Mouse (Mus musculus) E14TG2a.4 (cell line): ENCODE results near the gene Hist1h2bf.

Source experiments
- H3K27me3 ChIP-seq: 2 replicates; pipeline ENCODE4 v1.6.1; 2014; ENCODE audit warnings: low read length, control low read depth; ENCODE audit not compliant: insufficient read depth
- H3K36me3 ChIP-seq: 2 replicates; pipeline ENCODE4 v1.6.1; 2014; ENCODE audit warnings: low read length, control low read depth; ENCODE audit not compliant: insufficient read depth
- H3K4me1 ChIP-seq: replicated peaks from 2 replicates; pipeline ENCODE4 v1.6.1; 2014; ENCODE audit warnings: low read depth, low read length, control low read depth
- H3K4me3 ChIP-seq: replicated peaks from 2 replicates; pipeline ENCODE4 v1.5.1; 2014; ENCODE audit warnings: mild to moderate bottlenecking, low read length
- H3K9me3 ChIP-seq: 2 replicates; pipeline ENCODE4 v1.6.1; 2014; ENCODE audit warnings: low read length, control low read depth
- CTCF ChIP-seq: conservative IDR thresholded peaks from 2 replicates; pipeline ENCODE4 v1.5.1; 2014; ENCODE audit warnings: low read length
- NANOG ChIP-seq: IDR thresholded peaks from 2 replicates; pipeline ENCODE4 v1.6.1; 2014; ENCODE audit warnings: borderline replicate concordance, low read length, mixed read lengths
- POU5F1 ChIP-seq: IDR thresholded peaks from 2 replicates; pipeline ENCODE4 v1.6.1; 2014; ENCODE audit warnings: low read length, borderline replicate concordance

Gene Hist1h2bf

GRCm38 (mm10) chr13:23523976-23524375 is 50.0 kb downstream of the Hist1h2bf start:
- no peaks in the 10 kb centered on the region for H3K9me3 ChIP-seq
- H3K4me1 ChIP-seq, result peaks cover 42% of the 10 kb centered on the region
- no peaks in the 10 kb centered on the region for H3K27me3 ChIP-seq
- H3K4me3 ChIP-seq, result no peak overlapping the region
- no peaks in the 10 kb centered on the region for H3K36me3 ChIP-seq
- TF ChIP-seq NANOG, result no peak
- TF ChIP-seq CTCF, result no peak
- TF ChIP-seq POU5F1, result no peak
